Mouse (Mus musculus): Measurements from ENCODE around the gene Tymp. TPM values are rescaled to one million over a fixed set of nuclear protein-coding genes. Genes with fewer than 3 reads are reported as not detected.

Gene Tymp
- polyA plus RNA-seq, 1 experiment = not detected

DNA sequence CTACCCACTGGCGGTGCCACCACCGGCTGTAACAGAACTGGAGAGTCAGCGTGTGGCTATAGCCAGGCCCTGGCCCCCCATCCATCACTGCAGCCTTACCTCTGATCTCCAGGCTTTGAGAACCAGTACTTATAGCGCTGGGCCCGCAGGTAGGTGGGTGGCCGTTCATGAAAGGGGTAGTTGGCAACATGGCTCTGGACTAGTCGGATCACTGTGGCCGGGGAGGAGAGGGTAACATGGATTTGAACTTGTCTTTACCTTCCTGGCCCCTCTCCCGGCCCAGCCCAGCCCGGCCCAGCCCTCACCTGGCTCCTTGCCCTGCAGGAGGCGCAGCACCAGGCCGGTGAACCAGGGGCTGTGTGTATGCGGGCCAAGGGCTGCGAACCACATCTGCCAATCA, 24.8 kb downstream of the Tymp start:
- Histone ChIP-seq H3K9me3 (replicated peaks; ENCODE audit: control insufficient read depth, insufficient read depth, low read length, poor library complexity, severe bottlenecking) (no peaks in the 10 kb centered on the region), H3K9ac (ENCODE audit: low read depth, poor library complexity, severe bottlenecking) (peak overlapping the region; percentile 64), H3K4me3 (ENCODE audit: low read depth, low read length) (peak overlapping the region; percentile 24; the same call in 1 of the 2 replicates), H3K4me1 (ENCODE audit: control insufficient read depth, insufficient read depth, low read length) (peaks cover 2% of the 10 kb centered on the region), H3K27ac (ENCODE audit: insufficient read depth, low read length) (no peak overlapping the region), H3K27me3 (ENCODE audit: control insufficient read depth, insufficient read depth, low read length, poor library complexity, severe bottlenecking) (no peaks in the 10 kb centered on the region), H3K36me3 (ENCODE audit: control insufficient read depth, insufficient read depth, low read length, poor library complexity, severe bottlenecking) (no peaks in the 10 kb centered on the region)
- TF ChIP-seq EP300 (IDR thresholded peaks at IDR 0.05; ENCODE audit: insufficient read depth, low read depth, low read length) = no peak
- no peak for TF ChIP-seq POLR2A (IDR thresholded peaks at IDR 0.05; ENCODE audit: insufficient read depth, low read length)
- TF ChIP-seq CTCF (IDR thresholded peaks at IDR 0.05; ENCODE audit: low read depth, low read length) = no peak

DNA sequence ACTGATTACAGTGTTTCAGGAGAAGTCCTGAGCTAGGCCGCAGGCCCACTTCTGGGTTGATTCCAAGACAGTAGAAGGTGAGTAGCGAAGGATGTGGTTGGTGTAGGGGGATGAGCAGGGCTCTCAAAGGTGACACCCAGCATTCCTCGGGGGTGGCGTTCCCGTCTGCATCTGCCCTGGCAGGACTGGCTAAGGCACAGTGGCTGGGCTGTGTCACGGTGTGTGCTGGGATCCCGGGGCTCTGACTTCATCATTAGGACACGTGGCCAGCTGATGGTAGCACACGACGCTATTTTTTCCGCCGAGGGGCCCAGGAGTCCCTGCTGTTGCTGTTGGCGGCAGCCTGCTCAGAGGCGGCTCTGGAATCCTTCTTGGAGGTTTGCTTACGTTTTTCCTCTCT, 25.5 kb downstream of the Tymp start:
- H3K36me3 ChIP-seq (ENCODE audit: control insufficient read depth, insufficient read depth, low read length, poor library complexity, severe bottlenecking) = no peaks in the 10 kb centered on the region
- no peak overlapping the region for H3K27ac ChIP-seq (ENCODE audit: insufficient read depth, low read length)
- peaks cover 2% of the 10 kb centered on the region for H3K4me1 ChIP-seq (ENCODE audit: control insufficient read depth, insufficient read depth, low read length)
- TF ChIP-seq POLR2A (IDR thresholded peaks at IDR 0.05; ENCODE audit: insufficient read depth, low read length) = no peak
- TF ChIP-seq CTCF (IDR thresholded peaks at IDR 0.05; ENCODE audit: low read depth, low read length) = no peak
- TF ChIP-seq EP300 (IDR thresholded peaks at IDR 0.05; ENCODE audit: insufficient read depth, low read depth, low read length) = no peak
- peak overlapping the region; percentile 64 for H3K9ac ChIP-seq (ENCODE audit: low read depth, poor library complexity, severe bottlenecking)
- H3K4me3 ChIP-seq (ENCODE audit: low read depth, low read length) = peak overlapping the region; percentile 26; the same call in 1 of the 2 replicates
- H3K9me3 ChIP-seq (replicated peaks; ENCODE audit: control insufficient read depth, insufficient read depth, low read length, poor library complexity, severe bottlenecking) = no peaks in the 10 kb centered on the region
- no peaks in the 10 kb centered on the region for H3K27me3 ChIP-seq (ENCODE audit: control insufficient read depth, insufficient read depth, low read length, poor library complexity, severe bottlenecking)

DNA sequence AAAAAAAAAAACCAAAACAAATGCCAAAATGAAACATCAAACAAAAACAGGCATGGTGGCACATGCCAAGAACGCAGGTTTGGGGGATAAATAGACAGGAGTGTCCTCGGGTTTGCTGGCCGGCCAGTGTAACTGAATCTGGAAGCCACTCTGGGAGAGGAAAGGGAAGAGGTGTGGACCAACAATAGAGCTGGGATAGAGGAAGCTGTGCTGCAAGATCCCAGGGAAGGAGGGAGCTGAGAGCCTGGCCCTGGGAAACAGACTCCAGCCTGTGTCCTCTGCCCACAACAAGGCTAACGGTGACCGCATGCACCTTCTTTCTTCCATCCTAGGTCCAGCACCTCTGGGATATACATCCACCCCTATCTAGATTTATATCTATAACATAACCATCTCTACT, 26.4 kb downstream of the Tymp start:
- TF ChIP-seq CTCF (IDR thresholded peaks at IDR 0.05; ENCODE audit: low read depth, low read length) (no peak), EP300 (IDR thresholded peaks at IDR 0.05; ENCODE audit: insufficient read depth, low read depth, low read length) (no peak), POLR2A (IDR thresholded peaks at IDR 0.05; ENCODE audit: insufficient read depth, low read length) (no peak)
- no peak overlapping the region for H3K9ac ChIP-seq (ENCODE audit: low read depth, poor library complexity, severe bottlenecking)
- H3K27ac ChIP-seq (ENCODE audit: insufficient read depth, low read length) = no peak overlapping the region
- no peaks in the 10 kb centered on the region for H3K9me3 ChIP-seq (replicated peaks; ENCODE audit: control insufficient read depth, insufficient read depth, low read length, poor library complexity, severe bottlenecking)
- H3K36me3 ChIP-seq (ENCODE audit: control insufficient read depth, insufficient read depth, low read length, poor library complexity, severe bottlenecking) = no peaks in the 10 kb centered on the region
- peaks cover 2% of the 10 kb centered on the region for H3K4me1 ChIP-seq (ENCODE audit: control insufficient read depth, insufficient read depth, low read length)
- no peaks in the 10 kb centered on the region for H3K27me3 ChIP-seq (ENCODE audit: control insufficient read depth, insufficient read depth, low read length, poor library complexity, severe bottlenecking)
- no peak overlapping the region for H3K4me3 ChIP-seq (ENCODE audit: low read depth, low read length)

DNA sequence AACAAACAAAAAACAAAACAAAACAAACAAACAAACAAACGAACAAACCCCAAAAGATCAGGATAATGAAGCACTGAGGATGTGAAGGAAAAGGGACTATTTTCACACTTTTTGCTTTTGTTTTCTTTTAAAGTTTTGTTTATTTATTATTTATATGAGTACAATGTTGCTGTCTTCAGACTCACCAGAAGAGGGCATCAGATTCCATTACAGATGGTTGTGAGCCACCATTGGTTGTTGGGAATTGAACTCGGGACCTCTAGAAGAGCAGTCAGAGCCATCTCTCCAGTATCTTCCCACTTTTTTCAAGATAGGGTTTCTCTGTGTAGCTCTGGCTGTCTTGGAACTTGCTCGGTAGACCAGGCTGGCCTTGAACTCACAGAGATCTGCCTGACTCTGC, 33.5 kb downstream of the Tymp start:
- Histone ChIP-seq H3K36me3 (ENCODE audit: control insufficient read depth, insufficient read depth, low read length, poor library complexity, severe bottlenecking) (no peaks in the 10 kb centered on the region), H3K9me3 (replicated peaks; ENCODE audit: control insufficient read depth, insufficient read depth, low read length, poor library complexity, severe bottlenecking) (no peaks in the 10 kb centered on the region), H3K9ac (ENCODE audit: low read depth, poor library complexity, severe bottlenecking) (no peak overlapping the region), H3K27me3 (ENCODE audit: control insufficient read depth, insufficient read depth, low read length, poor library complexity, severe bottlenecking) (no peaks in the 10 kb centered on the region), H3K4me1 (ENCODE audit: control insufficient read depth, insufficient read depth, low read length) (no peaks in the 10 kb centered on the region), H3K4me3 (ENCODE audit: low read depth, low read length) (no peak overlapping the region), H3K27ac (ENCODE audit: insufficient read depth, low read length) (no peak overlapping the region)
- no peak for TF ChIP-seq POLR2A (IDR thresholded peaks at IDR 0.05; ENCODE audit: insufficient read depth, low read length)
- no peak for TF ChIP-seq EP300 (IDR thresholded peaks at IDR 0.05; ENCODE audit: insufficient read depth, low read depth, low read length)
- peak; percentile 7 for TF ChIP-seq CTCF (IDR thresholded peaks at IDR 0.05; ENCODE audit: low read depth, low read length)

DNA sequence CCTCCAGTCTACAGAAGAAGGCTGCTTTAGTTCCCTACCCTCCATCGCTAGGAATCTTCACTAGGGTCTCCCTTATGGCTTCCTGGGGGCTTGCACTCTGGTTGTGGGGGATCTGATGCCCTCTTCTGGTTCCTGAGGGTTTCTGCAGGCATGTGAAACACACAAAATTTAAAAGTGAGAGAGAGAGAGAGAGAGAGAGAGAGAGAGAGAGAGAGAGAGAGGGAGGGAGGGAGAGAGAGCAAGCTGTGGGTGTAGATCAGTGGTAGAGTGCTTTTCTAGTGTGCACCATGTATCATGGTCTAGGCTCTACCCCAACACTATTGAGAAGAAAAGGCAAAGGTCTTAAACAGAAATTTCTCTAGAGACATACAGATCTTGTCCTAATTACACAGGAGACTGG, 35.2 kb downstream of the Tymp start:
- no peak overlapping the region for H3K27ac ChIP-seq (ENCODE audit: insufficient read depth, low read length)
- no peak overlapping the region for H3K9ac ChIP-seq (ENCODE audit: low read depth, poor library complexity, severe bottlenecking)
- no peaks in the 10 kb centered on the region for H3K36me3 ChIP-seq (ENCODE audit: control insufficient read depth, insufficient read depth, low read length, poor library complexity, severe bottlenecking)
- H3K9me3 ChIP-seq (replicated peaks; ENCODE audit: control insufficient read depth, insufficient read depth, low read length, poor library complexity, severe bottlenecking) = no peaks in the 10 kb centered on the region
- H3K4me1 ChIP-seq (ENCODE audit: control insufficient read depth, insufficient read depth, low read length) = no peaks in the 10 kb centered on the region
- no peaks in the 10 kb centered on the region for H3K27me3 ChIP-seq (ENCODE audit: control insufficient read depth, insufficient read depth, low read length, poor library complexity, severe bottlenecking)
- TF ChIP-seq EP300 (IDR thresholded peaks at IDR 0.05; ENCODE audit: insufficient read depth, low read depth, low read length) = no peak
- TF ChIP-seq CTCF (IDR thresholded peaks at IDR 0.05; ENCODE audit: low read depth, low read length) = peak; percentile 37
- TF ChIP-seq POLR2A (IDR thresholded peaks at IDR 0.05; ENCODE audit: insufficient read depth, low read length) = no peak
- H3K4me3 ChIP-seq (ENCODE audit: low read depth, low read length) = no peak overlapping the region

DNA sequence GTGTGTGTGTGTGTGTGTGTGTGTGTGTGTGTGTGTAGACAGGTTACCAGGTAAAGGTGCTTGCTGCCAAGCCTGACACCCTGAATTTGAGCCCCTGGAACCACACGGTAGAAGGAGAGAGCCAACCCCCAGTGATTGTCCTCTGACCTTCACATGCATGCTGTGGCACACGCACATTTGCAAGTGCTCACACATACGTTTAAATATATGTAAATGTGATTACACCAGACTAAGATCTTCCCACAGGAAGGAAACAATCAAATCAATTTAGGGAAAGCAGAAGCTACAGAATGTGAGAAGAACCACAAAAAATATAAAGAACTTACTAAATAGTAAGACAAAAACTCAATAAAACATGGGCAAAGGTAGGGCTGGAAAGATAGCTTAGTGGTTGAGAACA, 36.7 kb downstream of the Tymp start:
- Histone ChIP-seq H3K9ac (ENCODE audit: low read depth, poor library complexity, severe bottlenecking) (no peak overlapping the region), H3K4me3 (ENCODE audit: low read depth, low read length) (no peak overlapping the region), H3K27me3 (ENCODE audit: control insufficient read depth, insufficient read depth, low read length, poor library complexity, severe bottlenecking) (no peaks in the 10 kb centered on the region), H3K27ac (ENCODE audit: insufficient read depth, low read length) (no peak overlapping the region), H3K9me3 (replicated peaks; ENCODE audit: control insufficient read depth, insufficient read depth, low read length, poor library complexity, severe bottlenecking) (no peaks in the 10 kb centered on the region), H3K4me1 (ENCODE audit: control insufficient read depth, insufficient read depth, low read length) (no peaks in the 10 kb centered on the region), H3K36me3 (ENCODE audit: control insufficient read depth, insufficient read depth, low read length, poor library complexity, severe bottlenecking) (no peaks in the 10 kb centered on the region)
- TF ChIP-seq EP300 (IDR thresholded peaks at IDR 0.05; ENCODE audit: insufficient read depth, low read depth, low read length) = no peak
- no peak for TF ChIP-seq POLR2A (IDR thresholded peaks at IDR 0.05; ENCODE audit: insufficient read depth, low read length)
- TF ChIP-seq CTCF (IDR thresholded peaks at IDR 0.05; ENCODE audit: low read depth, low read length) = no peak

Data from ES-Bruce4 (cell line).